Mouse (Mus musculus): ENCODE data around the gene Lck.

GRCm38 (mm10) chr4:129542592-129543141 is 30.8 kb downstream of the Lck start, which contains the start of gene Hdac1:
- no peak for TF ChIP-seq GATA1 (IDR thresholded peaks at IDR 0.05; ENCODE audit: borderline replicate concordance, low read length)
- no peak for TF ChIP-seq FLI1 (IDR thresholded peaks at IDR 0.05; ENCODE audit: low read length)
